Mouse (Mus musculus) CD4-positive, CD25-positive, alpha-beta regulatory T cell, adult 4 months (primary cell): ENCODE measurements around the gene Pik3r3. TPM values are rescaled to one million over a fixed set of nuclear protein-coding genes. Genes with fewer than 3 reads are reported as not detected.

Source experiments
- polyA plus RNA-seq, 2 experiments: library from polyadenylated mRNA; unstranded; fragments of 100-300 nt; shearing (Covaris generic); gene quantifications; one replicate each; pipeline ENCODE4 v1.2.1; 2017

Gene Pik3r3
- polyA plus RNA-seq, 2 experiments from 2014 or later = 3.8 to 5.1 TPM

Other genes with a start within 250 kb of the Pik3r3 start
- gene Faah, start 203.7 kb upstream of the Pik3r3 start, polyA plus RNA-seq = 10 to 100 TPM; 48.1 to 85.6 TPM
- 10 to 100 TPM; 24.1 to 32.9 TPM for gene Nsun4, start 167.7 kb upstream of the Pik3r3 start, polyA plus RNA-seq
- gene Uqcrh, start 146.5 kb upstream of the Pik3r3 start, polyA plus RNA-seq = 100 to 1,000 TPM; 779 to 910 TPM
- gene Lrrc41, start 146.3 kb upstream of the Pik3r3 start, polyA plus RNA-seq = 10 to 100 TPM; 15.7 to 21.8 TPM
- 1 to 10 TPM; 4.8 to 7.8 TPM for gene Rad54l, start 97.9 kb upstream of the Pik3r3 start, polyA plus RNA-seq
- gene Pomgnt1, start 97.8 kb upstream of the Pik3r3 start, polyA plus RNA-seq = 1 to 10 TPM; 6.6 to 10.0 TPM
- gene Lurap1, start 70.3 kb upstream of the Pik3r3 start, polyA plus RNA-seq = under 1 TPM; 0.39 to 0.61 TPM
- gene Tspan1, start 54.0 kb upstream of the Pik3r3 start, polyA plus RNA-seq = under 1 TPM in 1 of 2 experiments, not detected in 1; 0.27 TPM
- gene 1700042G07Rik, start 48.2 kb upstream of the Pik3r3 start, polyA plus RNA-seq = not detected
- gene Gm49337, start 48.2 kb upstream of the Pik3r3 start, polyA plus RNA-seq = not detected
- 1 to 10 TPM; 3.4 to 4.0 TPM for gene Mast2, start 242.6 kb downstream of the Pik3r3 start, polyA plus RNA-seq